Mouse (Mus musculus) forebrain, embryonic 13.5 days (tissue): ENCODE measurements at regions not wholly inside any gene's neighbourhood (a gene's known extent, or its start where the extent isn't known, plus 50 kb on each side); places are given as distances from the start of the nearest gene placed in this dataset.
A peak's percentile ranks its signal among the peaks of the same experiment; 100 is the strongest.
"Not testable (repeated sequence)": the region's sequence is repeated elsewhere in the genome, so short reads cannot be mapped to it uniquely, and the experiment has no call there.

Experiments
- ATAC-seq: fragments of 200-750 bp; cut with Nextera tagmentation; 2 replicates; pipeline ENCODE4 v1.8.0; 2017
- H3K27ac ChIP-seq: fragments of 300-500 bp; sonication (generic); 2 replicates; pipeline ENCODE4 v1.5.1; 2015; ENCODE audit warnings: inconsistent platforms, mild to moderate bottlenecking, moderate library complexity
- H3K27me3 ChIP-seq: fragments of 300-500 bp; sonication (generic); 2 replicates; pipeline ENCODE4 v1.6.1; 2015; ENCODE audit warnings: mild to moderate bottlenecking, inconsistent platforms
- H3K36me3 ChIP-seq: fragments of 300-500 bp; sonication (generic); 2 replicates; pipeline ENCODE4 v1.6.1; 2015; ENCODE audit warnings: mild to moderate bottlenecking, inconsistent platforms; ENCODE audit not compliant: poor library complexity, severe bottlenecking
- H3K4me1 ChIP-seq: fragments of 300-500 bp; sonication (generic); 2 replicates; pipeline ENCODE4 v1.6.1; 2015; ENCODE audit warnings: inconsistent platforms
- H3K4me2 ChIP-seq: fragments of 300-500 bp; sonication (generic); 2 replicates; pipeline ENCODE4 v1.6.1; 2015; ENCODE audit warnings: inconsistent platforms, mild to moderate bottlenecking, moderate library complexity
- H3K4me3 ChIP-seq: fragments of 300-500 bp; sonication (generic); 2 replicates; pipeline ENCODE4 v1.5.1; 2015; ENCODE audit warnings: mild to moderate bottlenecking, inconsistent platforms
- H3K9ac ChIP-seq: fragments of 300-500 bp; sonication (generic); 2 replicates; pipeline ENCODE4 v1.6.1; 2015; ENCODE audit warnings: mild to moderate bottlenecking, inconsistent platforms
- H3K9me3 ChIP-seq: fragments of 300-500 bp; sonication (generic); replicated peaks from 2 replicates; pipeline ENCODE4 v1.6.1; 2016; ENCODE audit warnings: inconsistent platforms
- WGBS: fragments of 180-500 bp; shearing (Covaris S2); methylation state at CpG from one replicate; pipeline ENCODE4 v1.1.7; 2015; 5-methylcytosine and 5-hydroxymethylcytosine counted together

GRCm38 (mm10) chr3:50639907-50640323 is 196.5 kb upstream of the Slc7a11 start:
- Histone ChIP-seq H3K27me3 (no peaks in the 10 kb centered on the region), H3K4me2 (peak overlapping the region; percentile 52), H3K27ac (no peak overlapping the region), H3K4me1 (peaks cover 16% of the 10 kb centered on the region; the same call in 1 of the 2 replicates), H3K9me3 (no peaks in the 10 kb centered on the region), H3K36me3 (no peaks in the 10 kb centered on the region), H3K9ac (peak overlapping the region; percentile 10; the same call in 1 of the 2 replicates), H3K4me3 (peak overlapping the region; percentile 20; the same call in 1 of the 2 replicates)
- 22% methylated on average over 12 of the region's 12 CpGs for WGBS
- peak; percentile 78 for ATAC-seq

GRCm38 (mm10) chr3:50634457-50635075 is 191.2 kb upstream of the Slc7a11 start:
- no peak overlapping the region for H3K9ac ChIP-seq
- ATAC-seq, result peak; percentile 77
- H3K27ac ChIP-seq, result 0 out of 2 replicates have a peak overlapping the region, but pooled peaks have one; percentile 12
- WGBS, result 19% methylated on average over 7 of the region's 7 CpGs
- H3K9me3 ChIP-seq, result no peaks in the 10 kb centered on the region
- H3K27me3 ChIP-seq, result 0 out of 2 replicates have a peak, but pooled peaks cover 2% of the 10 kb centered on the region
- no peaks in the 10 kb centered on the region for H3K36me3 ChIP-seq
- H3K4me1 ChIP-seq, result peaks cover 10% of the 10 kb centered on the region; the same call in 1 of the 2 replicates
- H3K4me3 ChIP-seq, result no peak overlapping the region
- H3K4me2 ChIP-seq, result no peak overlapping the region

- no peak overlapping the region for H3K4me2 ChIP-seq
- no peaks in the 10 kb centered on the region for H3K36me3 ChIP-seq
- H3K27me3 ChIP-seq, result 0 out of 2 replicates have a peak, but pooled peaks cover 2% of the 10 kb centered on the region
- H3K9ac ChIP-seq, result no peak overlapping the region
- no peak overlapping the region for H3K27ac ChIP-seq
- H3K4me3 ChIP-seq, result no peak overlapping the region
- no peak for ATAC-seq
- no peaks in the 10 kb centered on the region for H3K9me3 ChIP-seq
- H3K4me1 ChIP-seq, result peaks cover 6% of the 10 kb centered on the region; the same call in 1 of the 2 replicates
These were observed 187.9 kb upstream of the Slc7a11 start for GRCm38 (mm10) chr3:50631286-50631685.

GRCm38 (mm10) chr3:50628092-50628696 is 184.8 kb upstream of the Slc7a11 start:
- no peak overlapping the region for H3K4me3 ChIP-seq
- no peaks in the 10 kb centered on the region for H3K9me3 ChIP-seq
- H3K4me2 ChIP-seq, result no peak overlapping the region
- no peaks in the 10 kb centered on the region for H3K36me3 ChIP-seq
- ATAC-seq, result no peak
- no peaks in the 10 kb centered on the region for H3K4me1 ChIP-seq
- no peak overlapping the region for H3K9ac ChIP-seq
- 93% methylated on average over 9 of the region's 9 CpGs for WGBS
- H3K27me3 ChIP-seq, result 0 out of 2 replicates have a peak, but pooled peaks cover 2% of the 10 kb centered on the region
- no peak overlapping the region for H3K27ac ChIP-seq

GRCm38 (mm10) chr3:50621176-50621575 is 177.8 kb upstream of the Slc7a11 start:
- H3K27me3 ChIP-seq, H3K27ac ChIP-seq, H3K4me3 ChIP-seq, H3K4me2 ChIP-seq, H3K4me1 ChIP-seq, H3K9me3 ChIP-seq, H3K36me3 ChIP-seq, H3K9ac ChIP-seq, ATAC-seq: not testable (repeated sequence)
- WGBS, result 77% methylated on average over 3 of the region's 3 CpGs

GRCm38 (mm10) chr3:50619061-50619460 is 175.6 kb upstream of the Slc7a11 start:
- Histone ChIP-seq H3K4me3 (no peak overlapping the region), H3K27me3 (no peaks in the 10 kb centered on the region), H3K36me3 (no peaks in the 10 kb centered on the region), H3K4me1 (no peaks in the 10 kb centered on the region), H3K27ac (no peak overlapping the region), H3K9me3 (no peaks in the 10 kb centered on the region), H3K9ac (no peak overlapping the region), H3K4me2 (no peak overlapping the region)
- no peak for ATAC-seq
- 84% methylated on average over 6 of the region's 6 CpGs for WGBS

- Histone ChIP-seq H3K4me3 (no peak overlapping the region), H3K36me3 (no peaks in the 10 kb centered on the region), H3K9me3 (no peaks in the 10 kb centered on the region), H3K4me1 (no peaks in the 10 kb centered on the region), H3K27me3 (no peaks in the 10 kb centered on the region), H3K4me2 (no peak overlapping the region), H3K9ac (no peak overlapping the region), H3K27ac (no peak overlapping the region)
- ATAC-seq, result no peak
- WGBS, result 88% methylated on average over 8 of the region's 8 CpGs
These were observed 172.2 kb upstream of the Slc7a11 start for GRCm38 (mm10) chr3:50615384-50616285.

GRCm38 (mm10) chr3:50613011-50613410 is 169.6 kb upstream of the Slc7a11 start:
- no peaks in the 10 kb centered on the region for H3K36me3 ChIP-seq
- H3K4me1 ChIP-seq, result no peaks in the 10 kb centered on the region; the same call in 1 of the 2 replicates
- H3K27ac ChIP-seq, result no peak overlapping the region
- H3K9ac ChIP-seq, result no peak overlapping the region
- H3K9me3 ChIP-seq, result no peaks in the 10 kb centered on the region
- no peaks in the 10 kb centered on the region for H3K27me3 ChIP-seq
- no peak for ATAC-seq
- no peak overlapping the region for H3K4me2 ChIP-seq
- no peak overlapping the region for H3K4me3 ChIP-seq
- WGBS, result 95% methylated on average over 2 of the region's 2 CpGs

GRCm38 (mm10) chr3:50609341-50610012 is 166.1 kb upstream of the Slc7a11 start:
- no peak for ATAC-seq
- no peaks in the 10 kb centered on the region for H3K36me3 ChIP-seq
- WGBS, result 46% methylated on average over 11 of the region's 11 CpGs
- no peak overlapping the region for H3K9ac ChIP-seq
- H3K27ac ChIP-seq, result no peak overlapping the region
- no peaks in the 10 kb centered on the region for H3K9me3 ChIP-seq
- H3K27me3 ChIP-seq, result no peaks in the 10 kb centered on the region
- H3K4me3 ChIP-seq, result no peak overlapping the region
- H3K4me2 ChIP-seq, result no peak overlapping the region
- H3K4me1 ChIP-seq, result no peaks in the 10 kb centered on the region; the same call in 1 of the 2 replicates

- no peak overlapping the region for H3K4me2 ChIP-seq
- H3K36me3 ChIP-seq, result no peaks in the 10 kb centered on the region
- ATAC-seq, result no peak
- no peaks in the 10 kb centered on the region for H3K9me3 ChIP-seq
- H3K4me1 ChIP-seq, result no peaks in the 10 kb centered on the region; the same call in 1 of the 2 replicates
- no peaks in the 10 kb centered on the region for H3K27me3 ChIP-seq
- no peak overlapping the region for H3K9ac ChIP-seq
- H3K4me3 ChIP-seq, result no peak overlapping the region
- H3K27ac ChIP-seq, result no peak overlapping the region
- WGBS, result 61% methylated on average over 7 of the region's 7 CpGs
These were observed 164.3 kb upstream of the Slc7a11 start for GRCm38 (mm10) chr3:50607736-50608135.

GRCm38 (mm10) chr3:50606986-50607385 is 163.6 kb upstream of the Slc7a11 start:
- Histone ChIP-seq H3K36me3 (no peaks in the 10 kb centered on the region), H3K4me2 (no peak overlapping the region), H3K9ac (no peak overlapping the region), H3K4me3 (no peak overlapping the region), H3K9me3 (no peaks in the 10 kb centered on the region), H3K4me1 (no peaks in the 10 kb centered on the region; the same call in 1 of the 2 replicates), H3K27ac (no peak overlapping the region), H3K27me3 (no peaks in the 10 kb centered on the region)
- peak; percentile 21; the same call in 1 of the 2 replicates for ATAC-seq
- 11% methylated on average over 1 of the region's 1 CpGs for WGBS
